Mouse (Mus musculus) granulocyte monocyte progenitor cell, adult 5-6 weeks (primary cell): Measurements from ENCODE around the gene Cbr4. TPM values are rescaled to one million over a fixed set of nuclear protein-coding genes. Genes with fewer than 3 reads are reported as not detected.

ENCODE experiments used
- ATAC-seq: replicated peaks from 2 replicates; pipeline ENCODE4 v1.8.0; 2016; ENCODE audit warnings: mild to moderate bottlenecking, moderate TSS enrichment, inconsistent platforms; ENCODE audit not compliant: poor library complexity, severe bottlenecking
- total RNA-seq, 2 experiments: library from RNA; stranded (forward) in 1 of 2; stranded (reverse) in 1 of 2; fragments of 200-712, 200-1000 nt in 1 of 2; fragments of >200 nt in 1 of 2; fragmentation: Nextera tagmentation in 1 of 2; gene quantifications; 2 replicates each; pipeline ENCODE4 v1.2.3; 2014 to 2017

The Cbr4 gene
- total RNA-seq, 2 experiments from 2014 or later, result 31.4 to 42.6 TPM

GRCm38 (mm10) chr8:61537471-61537870, 49.9 kb downstream of the Cbr4 start:
- ATAC-seq, result no peak

GRCm38 (mm10) chr8:61539828-61540500, 52.4 kb downstream of the Cbr4 start:
- peak; percentile 99 for ATAC-seq

GRCm38 (mm10) chr8:61549585-61549984, 62.1 kb downstream of the Cbr4 start:
- ATAC-seq, result no peak

- ATAC-seq, result 0 out of 2 replicates have a peak, but pooled peaks have one; percentile 48
Measured at GRCm38 (mm10) chr8:61550006-61550748, 62.6 kb downstream of the Cbr4 start.

- ATAC-seq, result no peak
Measured at GRCm38 (mm10) chr8:61552221-61552620, 64.7 kb downstream of the Cbr4 start.

GRCm38 (mm10) chr8:61552755-61553402, 65.3 kb downstream of the Cbr4 start:
- no peak for ATAC-seq

- ATAC-seq, result no peak
Measured at GRCm38 (mm10) chr8:61555343-61555742, 67.8 kb downstream of the Cbr4 start.

- ATAC-seq, result no peak
Measured at GRCm38 (mm10) chr8:61556219-61556618, 68.7 kb downstream of the Cbr4 start.
